20 mouse cellular contexts compared by ENCODE assay signal in the genomic region with DNA sequence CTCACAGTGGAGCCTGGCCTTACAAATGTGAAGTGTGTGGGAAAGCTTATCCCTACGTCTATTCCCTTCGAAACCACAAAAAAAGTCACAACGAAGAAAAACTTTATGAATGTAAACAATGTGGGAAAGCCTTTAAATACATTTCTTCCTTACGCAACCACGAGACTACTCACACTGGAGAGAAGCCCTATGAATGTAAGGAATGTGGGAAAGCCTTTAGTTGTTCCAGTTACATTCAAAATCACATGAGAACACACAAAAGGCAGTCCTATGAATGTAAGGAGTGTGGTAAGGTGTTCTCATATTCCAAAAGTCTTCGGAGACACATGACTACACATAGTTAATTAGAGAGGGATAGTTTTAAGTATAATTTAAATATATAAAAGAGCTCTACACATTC. TPM values are rescaled to one million over a fixed set of nuclear protein-coding genes. Genes with fewer than 3 reads are reported as not detected.
"Had no signal": no experiment of that assay in that cellular context is flagged by ENCODE, and none has a peak within 500 bp of the region (broad histone marks: within the 10 kb centered on the region; RNA-seq: fewer than 3 reads in every experiment).

No protein-coding gene starts in this region.

- DNase-seq: kidney, adult 11 months; kidney, adult 9 months; kidney, postnatal 36 days; layer of hippocampus, adult 9-11 months; left cerebral cortex, postnatal 4 days; lung, embryonic 14.5 days; retina, postnatal 1 day; right cerebral cortex, postnatal 4 days; spleen, adult 18-20 months; thymus, adult 18-20 months; thymus, postnatal 14 days had no signal

- H3K9me3 ChIP-seq: midbrain, embryonic 15.5 days had no signal

- H3K27ac ChIP-seq: kidney, postnatal 0 days; liver, embryonic 15.5 days; macrophage; midbrain, embryonic 15.5 days; neural tube, embryonic 13.5 days had no signal

- H3K9ac ChIP-seq: liver, embryonic 15.5 days; lung, embryonic 14.5 days; midbrain, embryonic 15.5 days; neural tube, embryonic 13.5 days had no signal

- ATAC-seq: midbrain, embryonic 15.5 days had no signal

- H3K27me3 ChIP-seq: liver, embryonic 15.5 days; megakaryocyte, embryonic 14.5 days; midbrain, embryonic 15.5 days; neural tube, embryonic 13.5 days had no signal

- H3K4me2 ChIP-seq: liver, embryonic 11.5 days; liver, embryonic 15.5 days; lung, embryonic 14.5 days; midbrain, embryonic 11.5 days; midbrain, embryonic 15.5 days; neural tube, embryonic 13.5 days had no signal

- H3K4me1 ChIP-seq: liver, embryonic 15.5 days; megakaryocyte, embryonic 14.5 days; midbrain, embryonic 15.5 days; neural tube, embryonic 13.5 days had no signal

- H3K4me3 ChIP-seq: liver, embryonic 15.5 days; megakaryocyte, embryonic 14.5 days; midbrain, embryonic 15.5 days; neural tube, embryonic 13.5 days had no signal

RNA-seq across cellular contexts. Expression of a gene that starts 40.8 kb away (rescaled TPM):
- total RNA-seq: layer of hippocampus, adult 18-20 months had no signal
